Mouse (Mus musculus) liver, embryonic 11.5 days (tissue): ENCODE results near the gene Lrg1. TPM values are rescaled to one million over a fixed set of nuclear protein-coding genes. Genes with fewer than 3 reads are reported as not detected.
A peak's percentile ranks its signal among the peaks of the same experiment; 100 is the strongest.

Experiments
- ATAC-seq: fragments of 200-750 bp; cut with Nextera tagmentation; replicated peaks from 2 replicates; pipeline ENCODE4 v1.8.0; 2017; ENCODE audit warnings: moderate number of reproducible peaks, mild to moderate bottlenecking, moderate TSS enrichment, moderate library complexity; ENCODE audit not compliant: low FRiP score
- DNase-seq: peaks from one replicate; pipeline ENCODE4 v3.0.0-alpha.2; 2017; ENCODE audit warnings: low spot score
- H3K27ac ChIP-seq: fragments of 300-500 bp; sonication (generic); 2 replicates; pipeline ENCODE4 v1.5.1; 2014; ENCODE audit warnings: mild to moderate bottlenecking, low read depth, low read length, control low read depth
- H3K27me3 ChIP-seq: fragments of 300-500 bp; sonication (generic); replicated peaks from 2 replicates; pipeline ENCODE4 v1.6.1; 2014; ENCODE audit warnings: low read length, mixed read lengths; ENCODE audit not compliant: control insufficient read depth, insufficient read depth
- H3K36me3 ChIP-seq: fragments of 300-500 bp; sonication (generic); 2 replicates; pipeline ENCODE4 v1.6.1; 2014; ENCODE audit warnings: mild to moderate bottlenecking, low read length, moderate library complexity, mixed read lengths; ENCODE audit not compliant: control insufficient read depth, insufficient read depth
- H3K4me1 ChIP-seq: fragments of 300-500 bp; sonication (generic); replicated peaks from 2 replicates; pipeline ENCODE4 v1.6.1; 2014; ENCODE audit warnings: low read length, mixed read lengths; ENCODE audit not compliant: control insufficient read depth, insufficient read depth
- H3K4me2 ChIP-seq: fragments of 300-500 bp; sonication (generic); 2 replicates; pipeline ENCODE4 v1.6.1; 2014; ENCODE audit warnings: mild to moderate bottlenecking, control low read depth, moderate library complexity
- H3K4me3 ChIP-seq: fragments of 300-500 bp; sonication (generic); 2 replicates; pipeline ENCODE4 v1.5.1; 2014; ENCODE audit warnings: low read depth, low read length, control low read depth
- H3K9ac ChIP-seq: fragments of 300-500 bp; sonication (generic); 2 replicates; pipeline ENCODE4 v1.6.1; 2014; ENCODE audit warnings: low read depth, low read length, control low read depth
- H3K9me3 ChIP-seq: fragments of 300-500 bp; sonication (generic); 2 replicates; pipeline ENCODE4 v1.6.1; 2016; ENCODE audit warnings: low read length, inconsistent platforms, mixed read lengths; ENCODE audit not compliant: control insufficient read depth
- WGBS: fragments of 180-500 bp; shearing (Covaris S2); extraction: QIAGEN DNeasy Blood & Tissue Kit; methylation state at CpG from one replicate; pipeline ENCODE4 v1.1.7; 2014; 5-methylcytosine and 5-hydroxymethylcytosine counted together
- polyA plus RNA-seq: library from polyadenylated mRNA; unstranded; fragments of >200 nt; fragmentation: Nextera tagmentation; extraction: Ambion mirVana; gene quantifications from 2 replicates; pipeline ENCODE4 v1.2.1, GENCODE M21; 2014

Gene Lrg1
- polyA plus RNA-seq, 1 experiment from 2014 or later, result 0.23 TPM

- no peak overlapping the region for H3K27ac ChIP-seq
- H3K9ac ChIP-seq, result 0 out of 2 replicates have a peak overlapping the region, but pooled peaks have one; percentile 14
- H3K36me3 ChIP-seq, result no peaks in the 10 kb centered on the region
- no peak for DNase-seq
- no peaks in the 10 kb centered on the region for H3K9me3 ChIP-seq
- peak overlapping the region; percentile 76 for H3K4me2 ChIP-seq
- peak overlapping the region; percentile 42 for H3K4me3 ChIP-seq
- WGBS, result 1% methylated on average over 43 of the region's 47 CpGs
- H3K4me1 ChIP-seq, result peaks cover 20% of the 10 kb centered on the region
- H3K27me3 ChIP-seq, result peaks cover 86% of the 10 kb centered on the region
- ATAC-seq, result no peak; the same call in 1 of the 2 replicates
These were observed 20.2 kb upstream of the Lrg1 start for GRCm38 (mm10) chr17:56141702-56142605.

GRCm38 (mm10) chr17:56139858-56140595 lies 18.2 kb upstream of the Lrg1 start, which contains the start of gene Sema6b:
TSS of gene Sema6b (minus strand) at chr17:56140343.
- WGBS, result 2% methylated on average over 65 of the region's 79 CpGs
- Histone ChIP-seq H3K27ac (no peak within 1 kb of the TSS), H3K36me3 (no peaks in the 10 kb centered on the region), H3K4me3 (peak within 1 kb of the TSS; percentile 70), H3K4me1 (peaks cover 21% of the 10 kb centered on the region), H3K4me2 (peak within 1 kb of the TSS; percentile 99), H3K9me3 (no peaks in the 10 kb centered on the region), H3K9ac (peak within 1 kb of the TSS; percentile 52), H3K27me3 (peaks cover 67% of the 10 kb centered on the region)
- ATAC-seq (peak; percentile 43), DNase-seq (peak; percentile 78)

GRCm38 (mm10) chr17:56139355-56139754 lies 17.6 kb upstream of the Lrg1 start:
- Histone ChIP-seq H3K4me1 (peaks cover 28% of the 10 kb centered on the region), H3K4me3 (peak overlapping the region; percentile 70), H3K9ac (peak overlapping the region; percentile 52), H3K27ac (no peak overlapping the region), H3K27me3 (peaks cover 60% of the 10 kb centered on the region), H3K36me3 (no peaks in the 10 kb centered on the region), H3K4me2 (peak overlapping the region; percentile 99), H3K9me3 (no peaks in the 10 kb centered on the region)
- 9% methylated on average over 17 of the region's 21 CpGs for WGBS
- ATAC-seq (no peak; the same call in 1 of the 2 replicates), DNase-seq (no peak)

- Histone ChIP-seq H3K36me3 (no peaks in the 10 kb centered on the region), H3K9me3 (no peaks in the 10 kb centered on the region), H3K27me3 (peaks cover 47% of the 10 kb centered on the region), H3K4me1 (peaks cover 40% of the 10 kb centered on the region), H3K4me2 (peak overlapping the region; percentile 3), H3K9ac (no peak overlapping the region), H3K27ac (no peak overlapping the region), H3K4me3 (no peak overlapping the region)
- ATAC-seq, result no peak
- 23% methylated on average over 25 of the region's 25 CpGs for WGBS
- no peak for DNase-seq
These were observed 16.2 kb upstream of the Lrg1 start for GRCm38 (mm10) chr17:56137839-56138613.

- no peak overlapping the region for H3K4me3 ChIP-seq
- H3K9ac ChIP-seq, result no peak overlapping the region
- H3K27me3 ChIP-seq, result peaks cover 33% of the 10 kb centered on the region
- H3K4me1 ChIP-seq, result peaks cover 32% of the 10 kb centered on the region
- DNase-seq (no peak), ATAC-seq (no peak)
- no peak overlapping the region for H3K27ac ChIP-seq
- WGBS, result 69% methylated on average over 7 of the region's 7 CpGs
- no peaks in the 10 kb centered on the region for H3K36me3 ChIP-seq
- no peak overlapping the region for H3K4me2 ChIP-seq
- no peaks in the 10 kb centered on the region for H3K9me3 ChIP-seq
These were observed 14.8 kb upstream of the Lrg1 start for GRCm38 (mm10) chr17:56136558-56136957.

- DNase-seq, result peak; percentile 73
- Histone ChIP-seq H3K9ac (0 out of 2 replicates have a peak overlapping the region, but pooled peaks have one; percentile 44), H3K27me3 (peaks cover 13% of the 10 kb centered on the region), H3K4me3 (peak overlapping the region; percentile 54), H3K4me1 (peaks cover 27% of the 10 kb centered on the region), H3K27ac (peak overlapping the region; percentile 77; the same call in 1 of the 2 replicates), H3K36me3 (no peaks in the 10 kb centered on the region), H3K4me2 (peak overlapping the region; percentile 92), H3K9me3 (no peaks in the 10 kb centered on the region)
- peak; percentile 57 for ATAC-seq
- 2% methylated on average over 27 of the region's 27 CpGs for WGBS
These were observed 12.7 kb upstream of the Lrg1 start for GRCm38 (mm10) chr17:56134463-56134971.

GRCm38 (mm10) chr17:56133457-56134363 lies 11.9 kb upstream of the Lrg1 start:
- 9% methylated on average over 18 of the region's 21 CpGs for WGBS
- H3K9ac ChIP-seq, result peak overlapping the region; percentile 35

More at GRCm38 (mm10) chr17:56133457-56134363, 11.9 kb upstream of the Lrg1 start:
- Histone ChIP-seq H3K36me3 (no peaks in the 10 kb centered on the region), H3K27ac (peak overlapping the region; percentile 77), H3K4me1 (peaks cover 24% of the 10 kb centered on the region), H3K4me2 (peak overlapping the region; percentile 92), H3K4me3 (peak overlapping the region; percentile 54), H3K9me3 (no peaks in the 10 kb centered on the region), H3K27me3 (peaks cover 5% of the 10 kb centered on the region)
- ATAC-seq (peak; percentile 70), DNase-seq (peak; percentile 73)
